Mouse (Mus musculus) B cell, adult 67 days (primary cell): ENCODE measurements around the gene Sypl2. TPM values are rescaled to one million over a fixed set of nuclear protein-coding genes. Genes with fewer than 3 reads are reported as not detected.

ENCODE experiments used
- total RNA-seq, 2 experiments: library from RNA; stranded (reverse); gene quantifications; 4 replicates each; pipeline ENCODE4 v1.2.4; 2023

Sypl2 gene
- total RNA-seq, result not detected

DNA sequence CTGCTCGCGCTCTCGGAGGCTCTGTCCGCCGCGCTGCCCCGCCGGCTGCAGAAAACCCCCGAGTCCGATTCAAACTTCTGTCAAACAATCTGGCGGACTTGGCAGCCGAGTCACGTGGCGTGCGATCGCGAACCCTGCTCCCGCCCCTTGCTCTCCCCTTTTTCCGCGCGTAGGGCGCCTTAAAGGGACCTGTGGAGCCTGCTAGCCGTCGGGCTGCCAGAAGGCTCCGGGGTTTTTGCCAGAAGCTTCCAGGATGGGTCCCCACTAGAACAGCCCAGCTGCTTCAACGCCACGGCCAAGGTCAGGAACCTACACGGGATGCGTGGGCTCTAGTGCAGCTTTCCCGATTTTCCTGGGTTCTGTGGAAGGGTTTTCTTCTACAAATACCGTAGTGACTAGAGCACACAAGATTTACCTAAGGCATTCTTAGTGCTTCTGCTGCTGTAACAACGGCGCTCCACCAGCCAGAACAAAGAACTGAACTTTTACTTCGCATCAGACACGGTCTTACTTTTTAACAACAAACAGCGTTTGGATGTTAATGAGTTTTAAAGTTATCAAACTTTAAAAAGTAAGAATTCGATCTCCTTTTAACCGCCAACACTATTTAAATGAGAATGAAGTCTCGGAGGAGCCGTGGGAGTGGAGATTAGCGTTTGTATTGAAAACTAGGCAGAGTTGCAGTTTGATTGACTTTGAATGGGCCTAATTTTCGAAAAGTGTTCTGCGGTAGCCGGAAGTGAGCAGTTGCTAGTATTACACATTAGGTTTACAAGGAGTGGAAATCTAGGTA is at the start of gene Sypl2:
TSS of gene Sypl2 (minus strand) at position 91 of the 793 bp plus-strand sequence.

DNA sequence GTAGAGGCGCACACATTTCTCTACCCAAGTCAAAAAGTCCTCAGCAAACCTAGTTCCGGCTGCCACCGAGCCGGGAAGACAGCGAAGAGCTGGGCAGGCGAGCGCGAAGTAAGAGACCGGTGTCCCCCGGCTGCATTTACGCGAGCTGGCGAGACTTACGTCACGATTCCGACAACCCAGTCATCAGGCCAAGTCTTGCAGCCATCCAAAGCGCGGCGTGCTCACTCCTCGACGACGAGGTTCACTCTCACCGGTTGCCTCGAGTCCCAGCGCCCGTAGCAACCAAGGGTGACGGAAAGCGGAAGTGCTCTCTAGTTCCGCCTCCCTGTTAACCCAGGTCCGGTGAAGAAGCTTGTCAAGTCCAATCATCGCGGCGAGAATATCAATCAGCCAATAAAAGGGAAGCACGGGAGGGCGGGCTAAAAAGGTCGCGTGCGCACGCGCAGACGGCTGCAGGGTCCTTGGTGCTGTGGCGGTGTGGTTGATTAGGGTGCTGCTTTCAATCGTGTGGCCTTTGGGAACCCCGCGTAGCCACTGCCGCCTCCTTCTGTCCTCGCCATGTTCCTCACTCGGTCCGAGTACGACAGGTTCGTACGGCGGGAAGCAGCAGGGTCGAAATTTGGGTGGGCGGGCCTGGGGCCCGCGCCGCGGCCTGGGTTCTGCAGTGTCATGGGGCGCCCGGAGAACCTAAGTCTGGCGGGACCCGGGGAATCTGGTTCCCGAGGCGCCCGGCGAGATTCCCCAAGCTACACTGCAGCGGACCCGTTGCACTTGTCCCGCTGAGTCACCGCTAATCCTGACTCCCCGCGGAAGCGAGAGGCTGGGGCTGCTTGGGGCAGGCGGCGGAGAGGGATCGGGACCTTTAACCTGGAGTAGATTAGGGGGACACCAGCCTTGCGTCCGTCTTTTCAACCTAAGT is 30.5 kb upstream of the Sypl2 start, which contains the start of gene Psma5:
TSS of gene Psma5 (plus strand) at position 208 of the 919 bp plus-strand sequence.

DNA sequence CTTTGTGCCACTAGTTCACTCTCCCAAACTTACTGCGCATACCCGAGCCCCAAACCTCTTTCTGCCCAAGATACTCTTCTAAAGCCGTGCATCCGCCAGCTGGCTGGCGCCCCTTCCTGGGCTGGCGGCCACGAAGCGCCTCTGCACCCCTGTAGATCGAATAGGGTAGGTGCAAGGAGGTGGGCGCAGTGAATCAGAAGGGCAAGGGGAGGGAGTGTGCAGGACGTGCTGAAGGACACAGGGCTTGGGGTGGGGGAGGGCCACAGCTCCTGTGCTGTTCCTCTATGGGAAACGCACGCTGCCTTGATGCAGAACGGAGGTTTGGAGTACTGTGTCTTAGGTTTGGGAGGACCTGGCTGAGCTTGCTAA is 15.7 kb downstream of the Sypl2 start, which contains the start of gene Atxn7l2:
TSS of gene Atxn7l2 (minus strand) at position 164 of the 369 bp plus-strand sequence.

GRCm38 (mm10) chr3:108200329-108201323 is 25.8 kb downstream of the Sypl2 start, which contains the start of gene Cyb561d1:
Cyb561d1 (minus strand) TSS chr3:108201212.

GRCm38 (mm10) chr3:108186098-108187047 is 40.1 kb downstream of the Sypl2 start, which contains the start of gene Amigo1:
Amigo1 (plus strand) TSS chr3:108186335.

Other genes with a start within 250 kb of the Sypl2 start
- gene Gstm2, start 240.2 kb downstream of the Sypl2 start, total RNA-seq, result not detected
- gene Gstm1, start 208.7 kb downstream of the Sypl2 start, total RNA-seq, result 10 to 100 TPM; 15.3 to 18.1 TPM
- gene Gstm4, start 181.8 kb downstream of the Sypl2 start, total RNA-seq, result 1 to 10 TPM; 6.0 to 6.5 TPM
- gene Ampd2, start 140.0 kb downstream of the Sypl2 start, total RNA-seq, result 10 to 100 TPM; 26.9 to 27.9 TPM
- gene Gnat2, start 133.9 kb downstream of the Sypl2 start, total RNA-seq, result under 1 TPM in 1 of 2 experiments, not detected in 1; 0.36 TPM
- 10 to 100 TPM; 66.3 to 72.4 TPM for gene Gnai3, start 80.5 kb downstream of the Sypl2 start, total RNA-seq
- gene Gpr61, start 71.8 kb downstream of the Sypl2 start, total RNA-seq, result not detected
- 1 to 10 TPM; 2.5 to 2.9 TPM for gene Amigo1, start 40.3 kb downstream of the Sypl2 start, total RNA-seq
- 10 to 100 TPM; 34.4 to 35.4 TPM for gene Cyb561d1, start 25.4 kb downstream of the Sypl2 start, total RNA-seq
- gene Atxn7l2, start 15.7 kb downstream of the Sypl2 start, total RNA-seq, result 10 to 100 TPM; 31.8 to 35.8 TPM
- 10 to 100 TPM; 41.3 to 43.4 TPM for gene Psma5, start 30.3 kb upstream of the Sypl2 start, total RNA-seq
- gene Sort1, start 57.4 kb upstream of the Sypl2 start, total RNA-seq, result under 1 TPM; 0.15 to 0.61 TPM
- not detected for gene Mybphl, start 138.3 kb upstream of the Sypl2 start, total RNA-seq
- gene Psrc1, start 157.2 kb upstream of the Sypl2 start, total RNA-seq, result under 1 TPM; 0.42 to 0.75 TPM
- 1 to 10 TPM; 4.6 to 4.9 TPM for gene Celsr2, start 188.9 kb upstream of the Sypl2 start, total RNA-seq
- gene Sars, start 218.6 kb upstream of the Sypl2 start, total RNA-seq, result 100 to 1,000 TPM; 136 to 138 TPM